Mouse (Mus musculus) megakaryocyte, embryonic 14.5 days (primary cell): Measurements from ENCODE around the gene Pnpla2. TPM values are rescaled to one million over a fixed set of nuclear protein-coding genes. Genes with fewer than 3 reads are reported as not detected.
"Not testable (repeated sequence)": the region's sequence is repeated elsewhere in the genome, so short reads cannot be mapped to it uniquely, and the experiment has no call there.

Source experiments
- H3K27me3 ChIP-seq: replicated peaks from 2 replicates; pipeline ENCODE3; 2012; ENCODE audit warnings: inconsistent platforms
- H3K36me3 ChIP-seq: replicated peaks from 2 replicates; pipeline ENCODE3; 2012; ENCODE audit warnings: low read length, inconsistent platforms, mixed read lengths
- H3K4me1 ChIP-seq: 2 replicates; pipeline ENCODE4 v1.6.1; 2012; ENCODE audit warnings: inconsistent platforms
- H3K4me3 ChIP-seq: replicated peaks from 2 replicates; pipeline ENCODE3; 2012; ENCODE audit warnings: moderate library complexity, mild to moderate bottlenecking, inconsistent platforms
- H3K9me3 ChIP-seq: 2 replicates; pipeline ENCODE4 v1.6.1; 2012; ENCODE audit warnings: inconsistent platforms
- FLI1 ChIP-seq: IDR thresholded peaks from 2 replicates; pipeline ENCODE4 v1.6.1; 2012; ENCODE audit warnings: low read length, inconsistent platforms, mixed read lengths
- GATA1 ChIP-seq: IDR thresholded peaks from 3 replicates; pipeline ENCODE4 v1.6.1; 2012; ENCODE audit warnings: mixed read lengths, low read length, inconsistent platforms, borderline replicate concordance
- polyA plus RNA-seq: library from polyadenylated mRNA; stranded (reverse); fragments of >175 nt; gene quantifications from 2 replicates; pipeline ENCODE4 v1.2.3, GENCODE M21; 2012; ENCODE audit warnings: low replicate concordance; ENCODE audit not compliant: insufficient read depth

Pnpla2 gene
- polyA plus RNA-seq, result 230 and 314 TPM in 2 replicates

DNA sequence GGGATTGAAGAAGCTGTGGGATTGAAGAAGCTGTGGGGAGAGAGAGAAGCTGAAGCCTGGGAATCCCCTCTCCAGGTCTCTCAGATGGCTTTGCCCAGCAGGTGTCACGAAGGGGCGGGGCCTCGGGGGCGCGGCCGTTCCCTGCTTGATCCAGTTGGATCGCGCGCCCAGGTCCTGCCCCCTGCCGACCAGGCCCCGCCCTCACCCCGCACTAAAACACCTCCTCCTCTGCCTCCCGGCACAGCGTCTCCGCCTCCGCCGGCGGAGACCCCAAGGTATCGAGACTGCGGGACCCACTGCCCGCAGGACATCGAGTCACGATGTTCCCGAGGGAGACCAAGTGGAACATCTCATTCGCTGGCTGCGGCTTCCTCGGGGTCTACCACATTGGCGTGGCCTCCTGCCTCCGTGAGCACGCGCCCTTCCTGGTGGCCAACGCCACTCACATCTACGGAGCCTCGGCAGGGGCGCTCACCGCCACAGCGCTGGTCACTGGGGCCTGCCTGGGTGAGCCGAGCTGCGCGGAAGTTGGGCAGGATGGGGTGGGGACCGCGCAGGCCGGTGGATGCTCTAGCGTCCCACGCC is at the start of gene Pnpla2:
Gene Pnpla2, plus strand, starts transcription at position 232 of the 585 bp plus-strand sequence.
- TF ChIP-seq FLI1 (no peak), GATA1 (no peak)
- Histone ChIP-seq H3K9me3 (no peaks in the 10 kb centered on the region), H3K4me3 (peak within 1 kb of the TSS; percentile 100), H3K27me3 (no peaks in the 10 kb centered on the region), H3K36me3 (peaks cover 60% of the 10 kb centered on the region), H3K4me1 (peaks cover 79% of the 10 kb centered on the region)

DNA sequence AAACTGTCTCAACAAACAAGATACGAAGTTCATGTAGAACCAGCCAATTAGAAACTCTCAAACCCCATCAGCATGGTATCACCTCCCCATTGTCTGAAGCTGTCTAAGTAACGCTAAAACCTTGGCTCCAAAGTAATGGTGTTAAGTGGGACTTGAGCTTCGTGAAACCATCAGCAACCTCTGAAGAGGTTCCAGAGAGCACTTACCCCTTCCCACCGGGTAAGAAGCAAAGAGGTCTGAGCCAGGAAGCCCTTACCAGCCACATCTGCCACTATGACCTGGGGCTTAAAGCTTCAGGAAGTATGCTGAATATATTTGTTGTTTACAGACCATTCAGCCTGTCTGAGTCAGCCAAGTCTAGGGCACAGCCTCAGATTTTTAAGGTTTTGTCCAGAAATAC is 49.5 kb upstream of the Pnpla2 start:
- no peak for TF ChIP-seq FLI1
- no peak for TF ChIP-seq GATA1
- Histone ChIP-seq H3K9me3 (no peaks in the 10 kb centered on the region), H3K27me3 (no peaks in the 10 kb centered on the region), H3K4me3 (no peak overlapping the region), H3K36me3 (peaks cover 82% of the 10 kb centered on the region), H3K4me1 (peaks cover 40% of the 10 kb centered on the region)

DNA sequence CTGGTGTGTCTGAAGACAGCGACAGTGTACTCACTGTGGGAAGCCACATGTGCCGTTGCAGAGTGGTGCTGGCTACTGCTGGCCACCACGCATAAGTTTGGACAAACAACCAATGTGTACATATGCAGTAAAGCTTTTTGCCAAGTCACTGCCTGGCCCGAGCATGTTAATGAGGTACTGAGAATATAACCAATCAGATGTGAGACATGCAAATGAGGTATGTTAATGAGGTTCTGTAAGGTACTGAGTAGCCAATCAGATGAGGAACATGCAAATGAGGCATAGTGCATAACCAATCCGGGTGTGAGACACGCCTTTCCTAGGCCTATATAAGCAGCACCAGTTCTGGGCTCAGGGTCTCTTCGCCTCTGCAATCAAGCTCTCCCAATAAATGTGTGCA is 47.3 kb upstream of the Pnpla2 start:
- H3K36me3 ChIP-seq, result peaks cover 79% of the 10 kb centered on the region
- H3K27me3 ChIP-seq, H3K9me3 ChIP-seq, H3K4me3 ChIP-seq: not testable (repeated sequence)
- peaks cover 39% of the 10 kb centered on the region for H3K4me1 ChIP-seq

DNA sequence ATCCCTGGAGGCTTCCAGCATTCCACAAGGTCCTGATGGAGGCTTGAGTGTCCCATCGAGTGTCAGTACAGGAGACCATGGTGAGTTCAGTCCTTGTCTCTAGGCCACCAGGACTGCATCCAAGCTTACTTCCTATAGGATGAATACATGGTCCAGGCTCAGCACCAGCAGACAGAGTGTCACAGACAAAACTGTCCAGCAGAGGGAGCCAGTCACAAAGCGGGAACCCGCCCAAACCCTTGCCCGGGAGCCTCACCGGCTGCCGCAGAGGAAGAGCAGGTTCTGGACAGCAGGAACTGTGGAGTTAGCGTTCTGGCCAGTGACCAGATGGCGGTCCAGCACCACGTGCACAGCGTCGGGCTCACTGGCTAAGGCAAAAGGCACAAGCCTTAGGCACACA is 46.2 kb upstream of the Pnpla2 start:
- H3K27me3 ChIP-seq, result no peaks in the 10 kb centered on the region
- TF ChIP-seq FLI1 (no peak), GATA1 (no peak)
- H3K9me3 ChIP-seq, result no peaks in the 10 kb centered on the region
- H3K4me1 ChIP-seq, result peaks cover 40% of the 10 kb centered on the region
- H3K36me3 ChIP-seq, result peaks cover 67% of the 10 kb centered on the region
- peak overlapping the region; percentile 38 for H3K4me3 ChIP-seq

DNA sequence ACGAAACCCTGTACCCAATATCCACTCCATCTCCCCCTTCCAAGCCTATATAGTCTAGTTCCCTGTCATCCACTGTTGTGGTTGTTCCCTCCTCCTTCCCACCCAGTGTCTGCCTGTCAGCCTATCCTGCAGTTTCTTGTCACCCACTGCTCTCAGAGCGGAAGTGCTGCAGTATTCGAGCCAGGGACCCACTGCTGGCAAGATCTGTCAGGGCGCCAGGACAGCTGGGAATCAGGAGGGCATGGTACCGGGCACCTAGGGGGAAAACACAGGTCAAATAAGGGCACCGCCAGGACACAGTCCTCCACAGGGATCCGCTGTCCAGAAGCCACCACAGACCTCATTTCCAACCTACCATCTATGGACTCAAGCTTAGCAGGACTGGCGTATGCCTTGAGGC is 44.4 kb upstream of the Pnpla2 start:
- H3K9me3 ChIP-seq, result no peaks in the 10 kb centered on the region
- TF ChIP-seq GATA1 (no peak), FLI1 (no peak)
- H3K4me1 ChIP-seq, result peaks cover 49% of the 10 kb centered on the region
- peaks cover 52% of the 10 kb centered on the region for H3K36me3 ChIP-seq
- no peak overlapping the region for H3K4me3 ChIP-seq
- H3K27me3 ChIP-seq, result no peaks in the 10 kb centered on the region

DNA sequence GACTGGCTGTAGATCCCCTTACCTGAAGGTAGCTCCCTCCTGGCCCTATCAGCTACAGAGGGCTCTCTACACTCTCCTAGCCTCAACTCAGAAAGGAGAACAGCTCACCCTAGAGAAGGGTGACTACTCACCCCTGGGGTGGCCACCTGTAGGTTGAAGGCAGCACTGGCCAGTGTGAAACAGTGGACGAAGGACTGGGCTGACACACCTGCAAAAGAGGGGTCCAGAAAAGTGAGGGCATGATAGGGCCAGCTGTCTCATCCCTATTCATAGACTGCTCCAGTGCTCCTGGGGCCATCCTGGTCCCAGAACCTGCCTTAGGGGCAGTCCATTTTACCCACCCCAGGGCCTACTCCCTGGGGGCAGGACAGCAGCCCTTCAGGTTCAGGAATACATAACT is 43.3 kb upstream of the Pnpla2 start:
- peaks cover 55% of the 10 kb centered on the region for H3K4me1 ChIP-seq
- no peaks in the 10 kb centered on the region for H3K27me3 ChIP-seq
- H3K9me3 ChIP-seq, result no peaks in the 10 kb centered on the region
- peaks cover 45% of the 10 kb centered on the region for H3K36me3 ChIP-seq
- no peak overlapping the region for H3K4me3 ChIP-seq
- no peak for TF ChIP-seq FLI1

DNA sequence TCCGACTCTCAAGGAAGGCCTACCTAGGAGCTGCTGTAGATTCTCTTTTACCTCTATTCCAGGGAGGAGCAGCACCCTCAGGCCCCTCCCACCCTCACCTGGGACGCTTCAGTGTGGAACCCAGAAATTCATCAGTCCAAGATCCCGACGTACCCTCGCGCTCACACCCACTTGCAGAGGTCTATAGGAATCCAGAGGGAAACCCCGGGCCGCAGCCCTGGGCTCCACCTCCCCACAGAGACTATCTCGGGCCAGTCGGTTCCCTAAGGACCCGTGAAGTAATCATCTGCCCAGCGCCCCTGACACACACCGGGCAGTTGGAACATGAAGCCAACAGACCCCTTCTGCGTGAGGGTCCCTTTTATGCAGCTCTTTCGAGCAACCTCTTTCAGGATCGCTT is 41.7 kb upstream of the Pnpla2 start:
- TF ChIP-seq GATA1 (no peak), FLI1 (no peak)
- peaks cover 40% of the 10 kb centered on the region for H3K36me3 ChIP-seq
- H3K9me3 ChIP-seq, result no peaks in the 10 kb centered on the region
- peaks cover 61% of the 10 kb centered on the region for H3K4me1 ChIP-seq
- no peaks in the 10 kb centered on the region for H3K27me3 ChIP-seq
- H3K4me3 ChIP-seq, result peak overlapping the region; percentile 97

DNA sequence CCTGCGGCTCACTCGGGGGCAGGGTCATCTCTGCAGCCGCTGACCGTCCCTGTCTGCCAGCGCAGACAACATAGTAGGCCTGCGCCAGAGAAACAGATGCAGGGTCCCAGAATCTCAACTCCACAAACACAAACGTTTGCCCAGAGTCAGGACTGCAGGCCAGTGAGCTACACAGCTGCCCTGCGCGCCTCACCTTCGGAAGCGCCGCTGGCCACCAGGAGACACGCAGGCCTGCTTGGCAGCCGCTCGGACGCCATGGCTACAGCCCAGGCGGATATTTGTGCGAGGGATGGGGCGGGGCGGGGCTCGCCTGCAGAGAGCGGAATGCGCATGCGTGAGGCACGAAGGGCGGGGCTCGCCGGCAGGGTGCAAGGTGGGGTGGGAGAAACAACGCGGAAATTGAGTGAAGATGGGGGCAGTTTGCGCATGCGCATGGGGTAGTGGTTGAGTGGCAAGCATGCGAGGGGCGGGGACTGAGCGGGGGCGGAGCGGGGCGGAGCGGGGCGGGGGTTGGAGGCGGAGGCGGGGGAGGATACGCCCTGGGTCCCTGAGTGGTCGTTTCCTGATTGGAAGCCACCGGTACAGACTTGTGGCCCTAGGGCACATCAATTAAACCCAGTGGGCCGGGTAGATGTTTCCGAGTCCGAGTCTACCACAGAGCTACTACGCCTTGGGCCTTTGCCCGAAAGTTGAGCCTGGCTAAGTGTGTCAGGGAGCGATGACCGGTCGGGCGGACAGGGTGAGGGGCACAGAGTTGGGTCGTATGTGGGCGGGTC is 41.0 kb upstream of the Pnpla2 start, which contains the start of gene Gatd1:
Gene Gatd1, minus strand, starts transcription at position 328 of the 776 bp plus-strand sequence.
- Histone ChIP-seq H3K36me3 (peaks cover 33% of the 10 kb centered on the region), H3K27me3 (no peaks in the 10 kb centered on the region), H3K4me1 (peaks cover 65% of the 10 kb centered on the region), H3K9me3 (no peaks in the 10 kb centered on the region), H3K4me3 (peak within 1 kb of the TSS; percentile 97)
- TF ChIP-seq FLI1 (no peak), GATA1 (no peak)

DNA sequence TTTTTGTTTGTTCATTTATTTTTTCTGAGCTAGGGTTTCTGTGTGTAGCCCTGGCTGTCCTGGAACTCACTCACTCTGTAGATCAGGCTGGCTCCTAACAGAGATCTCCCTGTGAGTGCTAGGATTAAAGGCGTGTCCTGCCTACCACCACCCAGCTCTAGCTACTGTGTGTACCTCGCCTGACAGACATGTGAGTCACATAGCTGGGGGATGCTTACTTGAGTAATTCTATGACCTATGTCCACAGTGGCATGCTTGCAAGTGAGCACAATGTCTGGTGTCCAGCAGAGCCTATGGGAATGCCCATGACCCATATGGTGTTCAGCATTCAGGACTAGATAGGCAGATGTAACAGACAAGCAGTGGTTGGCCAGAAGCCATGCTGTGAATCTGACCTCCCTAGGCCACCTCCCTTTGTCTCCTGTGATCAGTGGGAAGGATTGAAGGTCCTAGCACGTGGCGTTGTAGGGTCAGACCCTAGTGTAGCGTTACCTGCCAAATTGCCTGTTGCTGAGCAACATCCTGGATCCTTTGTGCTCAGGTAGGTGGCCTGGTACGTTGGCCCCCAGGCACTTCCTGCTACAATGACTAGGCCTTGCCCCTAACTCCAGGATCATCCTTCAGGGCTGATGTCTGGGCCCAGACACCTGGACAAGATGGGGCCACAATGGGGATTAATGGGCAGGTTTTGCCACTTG is 38.7 kb upstream of the Pnpla2 start:
- Histone ChIP-seq H3K36me3 (peaks cover 10% of the 10 kb centered on the region), H3K4me1 (peaks cover 48% of the 10 kb centered on the region), H3K27me3 (no peaks in the 10 kb centered on the region), H3K4me3 (peak overlapping the region; percentile 19), H3K9me3 (no peaks in the 10 kb centered on the region)
- no peak for TF ChIP-seq FLI1
- TF ChIP-seq GATA1, result no peak
